Mouse (Mus musculus) ovary, adult 10 weeks (tissue): ENCODE results near the gene Dyx1c1. TPM values are rescaled to one million over a fixed set of nuclear protein-coding genes. Genes with fewer than 3 reads are reported as not detected.

Experiments used
- polyA plus RNA-seq: library from polyadenylated mRNA; stranded (reverse); fragments of 350-450 nt; fragmentation: Illumina TruSeq; extraction: RNeasy Lipid Tissue Mini Kit (QIAGEN cat#74804); gene quantifications from one replicate; pipeline ENCODE4 v1.2.3, GENCODE M21; 2014

The Dyx1c1 gene
- polyA plus RNA-seq: 3.8 TPM

DNA sequence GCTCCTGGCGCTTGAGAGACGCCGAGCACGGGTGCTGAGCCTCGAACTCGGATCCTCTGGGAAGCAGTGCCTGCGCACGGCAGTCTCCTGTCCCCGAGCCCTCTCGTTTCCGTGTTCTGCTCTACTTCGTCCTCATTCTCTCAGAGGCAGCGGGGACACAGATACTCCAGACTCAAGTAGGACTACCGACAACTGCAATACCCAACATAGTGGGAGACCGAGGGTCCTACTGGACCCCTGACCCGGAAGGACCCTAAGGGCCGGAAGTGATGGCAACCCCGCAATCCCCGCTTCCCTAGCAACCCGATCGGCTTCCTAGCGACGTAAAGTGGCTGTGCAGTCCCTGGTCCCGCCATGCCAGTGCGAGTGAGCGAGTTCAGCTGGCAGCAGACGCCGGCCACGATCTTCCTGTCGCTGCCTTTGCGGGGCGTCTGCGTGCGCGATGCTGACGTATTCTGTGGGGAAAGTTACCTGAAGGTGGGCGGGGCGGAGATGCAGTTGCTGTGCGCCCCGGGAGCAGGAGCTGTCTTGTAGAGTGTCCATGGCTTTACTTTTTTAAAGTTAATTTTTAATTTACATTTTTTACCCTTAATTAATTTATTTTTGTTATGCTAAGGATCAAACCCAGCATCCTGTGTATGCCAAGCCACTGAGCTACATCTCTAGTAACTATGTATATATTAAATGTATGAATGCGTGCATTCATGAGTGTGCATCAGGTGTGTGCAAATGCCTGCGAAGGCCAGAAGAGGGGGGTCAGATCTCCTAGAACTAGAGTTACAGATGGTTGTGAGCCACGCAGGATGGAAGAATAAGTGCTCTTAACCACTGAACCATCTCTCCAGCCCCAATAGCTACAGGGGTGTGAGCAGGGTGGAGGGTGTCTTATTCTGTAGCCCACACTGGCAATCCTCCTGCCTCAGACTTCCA lies at the start of gene Dyx1c1, which contains the start of gene Gm44503:
TSS of gene Dyx1c1 (plus strand) at position 265 of the 930 bp plus-strand sequence.
TSS of gene Gm44503 (plus strand) at position 332 of the 930 bp plus-strand sequence.

DNA sequence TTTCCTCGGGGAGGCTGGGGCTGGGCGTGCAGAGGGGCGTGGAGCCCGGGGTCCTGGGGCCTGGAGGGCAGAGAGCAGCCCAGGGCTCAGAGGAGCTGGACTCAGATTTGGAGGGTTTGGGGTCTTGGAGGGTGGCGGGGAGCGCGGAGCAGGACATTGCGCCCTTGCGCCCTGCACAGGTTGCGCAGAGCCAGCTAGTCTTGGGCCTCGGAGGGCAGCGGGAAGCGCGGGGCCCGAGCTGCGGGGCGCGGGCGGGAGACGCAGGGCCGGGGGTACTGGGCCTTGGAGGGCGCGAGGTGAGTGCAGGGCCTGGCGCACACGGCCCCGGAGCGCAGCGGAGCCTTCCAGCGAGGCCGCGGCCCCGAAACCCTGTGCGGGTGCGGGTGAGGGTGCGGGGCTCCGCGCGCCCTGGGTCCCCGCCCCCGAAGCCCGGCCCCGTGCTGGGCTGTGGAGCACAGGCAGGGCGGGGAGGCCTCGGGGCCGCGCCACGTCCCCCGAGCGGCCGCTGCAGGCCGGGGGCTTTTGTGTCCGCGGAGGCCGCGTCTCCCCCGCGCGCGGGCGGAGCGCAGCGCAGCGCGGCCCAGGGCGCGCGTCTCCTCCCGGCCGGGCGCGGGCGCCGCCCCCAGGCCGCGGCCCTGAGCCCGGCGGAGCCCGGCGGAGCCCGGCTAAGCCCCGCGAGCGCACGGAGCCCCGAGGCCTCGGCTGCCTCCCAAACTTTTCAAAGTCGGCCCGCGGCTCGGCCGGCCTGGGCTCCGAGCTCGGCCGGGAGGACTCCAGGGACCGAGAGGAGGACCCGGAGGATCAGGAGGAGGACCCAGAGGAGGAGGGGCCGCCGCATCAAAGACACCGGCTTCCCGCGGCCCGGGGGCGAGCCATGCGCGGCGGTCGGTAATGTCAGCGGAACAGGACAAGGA lies 33.3 kb upstream of the Dyx1c1 start, which contains the start of gene Pygo1:
TSS of gene Pygo1 (plus strand) at position 625 of the 914 bp plus-strand sequence.

DNA sequence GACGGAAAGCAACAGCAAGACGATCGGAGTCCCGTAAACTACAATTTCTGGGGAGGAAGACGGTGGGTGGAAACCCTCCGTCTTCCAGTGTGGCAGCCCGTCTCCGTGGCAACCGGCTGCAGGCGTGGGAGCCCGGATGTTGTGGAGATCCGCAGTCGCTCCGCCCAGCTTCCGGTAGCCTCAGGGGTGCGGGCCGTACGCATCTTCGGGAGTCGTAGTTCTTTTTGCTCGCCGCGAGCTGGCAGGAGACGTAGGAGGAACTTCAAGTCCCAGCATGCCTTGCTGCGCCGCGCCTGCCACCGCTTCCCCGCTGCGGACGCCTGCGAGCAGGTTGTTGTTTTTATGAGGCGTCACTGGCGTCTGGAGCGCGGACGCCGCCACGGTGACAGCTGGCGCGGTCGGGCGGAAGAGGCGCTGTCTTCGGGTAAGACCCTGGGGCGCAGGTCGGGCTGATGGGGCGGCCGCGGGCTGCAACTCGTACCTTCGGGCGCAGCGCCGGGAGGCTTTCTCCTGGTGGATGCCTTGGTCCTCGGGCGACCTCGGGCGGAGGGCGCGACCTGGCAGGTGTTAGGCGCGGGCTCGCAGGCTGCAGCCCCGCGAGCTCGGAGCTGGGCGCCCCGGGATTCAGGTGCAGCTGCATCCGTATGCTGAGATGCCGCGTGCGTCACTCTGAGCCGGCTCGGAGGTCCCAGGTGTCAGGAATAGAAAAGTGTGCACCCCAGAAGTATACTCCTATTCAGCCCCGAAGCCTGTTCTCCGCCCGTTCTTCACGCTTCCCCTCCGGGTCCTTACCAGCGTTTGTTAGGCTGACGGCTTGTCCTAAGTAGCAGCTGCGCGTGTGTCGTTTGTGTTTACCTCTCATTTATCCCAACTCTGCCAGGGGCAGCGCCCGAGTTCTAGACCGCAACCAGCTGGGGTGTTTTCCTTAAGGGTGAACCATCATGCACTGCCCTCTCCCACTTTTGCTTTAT lies 26.9 kb downstream of the Dyx1c1 start, which contains the start of the genes Ccpg1os and Ccpg1:
TSS of gene Ccpg1os (minus strand) at position 133 of the 971 bp plus-strand sequence.
TSS of gene Ccpg1 (plus strand) at position 180 of the 971 bp plus-strand sequence.

Other genes starting within 250 kb of the Dyx1c1 start
- gene Prtg, start 151.9 kb upstream of the Dyx1c1 start, polyA plus RNA-seq: 0.94 TPM
- gene Pygo1, start 33.1 kb upstream of the Dyx1c1 start, polyA plus RNA-seq: 20.2 TPM
- 1.5 TPM for gene Gm44503, start 67 bp downstream of the Dyx1c1 start, polyA plus RNA-seq
- 23.7 TPM for gene Ccpg1os, start 26.6 kb downstream of the Dyx1c1 start, polyA plus RNA-seq
- 181 TPM for gene Ccpg1, start 26.6 kb downstream of the Dyx1c1 start, polyA plus RNA-seq
- gene Pigb, start 81.6 kb downstream of the Dyx1c1 start, polyA plus RNA-seq: 13.2 TPM
- gene Rab27a, start 86.1 kb downstream of the Dyx1c1 start, polyA plus RNA-seq: 12.1 TPM
- gene Khdc3, start 143.1 kb downstream of the Dyx1c1 start, polyA plus RNA-seq: 6.2 TPM
- gene Gm20509, start 143.7 kb downstream of the Dyx1c1 start, polyA plus RNA-seq: 2.3 TPM
- gene Rsl24d1, start 154.6 kb downstream of the Dyx1c1 start, polyA plus RNA-seq: 100 TPM